In genomic region chr9:96326496-96326923, GRCm38 (mm10) we compare ENCODE assay signal across 8 mouse cellular contexts. TPM values are rescaled to one million over a fixed set of nuclear protein-coding genes. Genes with fewer than 3 reads are reported as not detected.
DNase-seq lines count a peak whose midpoint lies in the region; ATAC-seq lines count a peak whose summit lies in the region.

No protein-coding gene starts in this region.

- intact Hi-C loops in left cerebral cortex, postnatal 25 days (cut with DNase I): no loop called here

- 66% methylated on average over 6 of the region's 6 CpGs for WGBS in kidney, embryonic 16.5 days

- H3K27ac ChIP-seq in kidney, embryonic 16.5 days (ENCODE audit: low read length): no peak overlapping the region

- no peak overlapping the region for H3K9ac ChIP-seq in kidney, embryonic 16.5 days (replicated peaks; ENCODE audit: low read length)

- H3K4me3 ChIP-seq in kidney, embryonic 16.5 days (ENCODE audit: low read length): no peak overlapping the region

- 0 out of 2 replicates have a peak, but pooled peaks cover 6% of the 10 kb centered on the region for H3K36me3 ChIP-seq in kidney, embryonic 16.5 days (ENCODE audit: insufficient read depth, low read length)

- H3K27me3 ChIP-seq in kidney, embryonic 16.5 days (ENCODE audit: insufficient read depth, low read length): no peaks in the 10 kb centered on the region

- no peaks in the 10 kb centered on the region for H3K9me3 ChIP-seq in kidney, embryonic 16.5 days (ENCODE audit: low read length)

- DNase-seq in kidney, adult 18-20 months: peak; percentile 18
- peak; percentile 92 for DNase-seq in brain, adult 2 months (ENCODE audit: low read depth, low spot score)
- peak; percentile 48 to 58 for DNase-seq in heart, adult 18-20 months
- peak; percentile 52 for DNase-seq in lung, postnatal 10 days
- no peak for DNase-seq in natural killer cell, adult 2 months (ENCODE audit: low spot score in 2 of 2)
- no peak for DNase-seq in left cerebral cortex, postnatal 25 days (ENCODE audit: low spot score in 2 of 2)
- no peak for DNase-seq in neural tube, embryonic 10.5 days (ENCODE audit: extremely low spot score, low spot score)

- ATAC-seq in kidney, embryonic 16.5 days (ENCODE audit: low FRiP score, low TSS enrichment): no peak

- H3K4me2 ChIP-seq in kidney, embryonic 16.5 days (replicated peaks; ENCODE audit: low read depth, low read length): no peak overlapping the region

- peaks cover 8% of the 10 kb centered on the region; the same call in 1 of the 2 replicates for H3K4me1 ChIP-seq in kidney, embryonic 16.5 days (ENCODE audit: insufficient read depth, low read length)

RNA-seq across cellular contexts. Expression of gene Atp1b3, which starts 37.7 kb away (rescaled TPM):
- 178 and 186 TPM in 2 replicates for polyA plus RNA-seq in kidney, embryonic 16.5 days (2015; fragmentation: Nextera tagmentation; extraction: Ambion mirVana)
- total RNA-seq in heart, adult 18-20 months (2021): 10 to 100 TPM; 51.6 to 63.6 TPM
- 10 to 100 TPM; 80.7 to 95.5 TPM for total RNA-seq in left cerebral cortex, postnatal 25 days (2021)

Comparison
In these comparisons a context has a peak if more than half of its experiments do, and no peak if none do; other contexts are left out.
1. DNase-seq: peak in kidney, adult 18-20 months (single experiment), brain, adult 2 months (single experiment), heart, adult 18-20 months (2 of 2) and lung, postnatal 10 days (single experiment); none in natural killer cell, adult 2 months (0 of 2), left cerebral cortex, postnatal 25 days (0 of 2) and neural tube, embryonic 10.5 days (single experiment).